Mouse (Mus musculus) liver, embryonic 15.5 days (tissue): ENCODE data around the gene Mcrip2. TPM values are rescaled to one million over a fixed set of nuclear protein-coding genes. Genes with fewer than 3 reads are reported as not detected.
A peak's percentile ranks its signal among the peaks of the same experiment; 100 is the strongest.

Source experiments
- ATAC-seq: fragments of 200-750 bp; cut with Nextera tagmentation; 2 replicates; pipeline ENCODE4 v1.8.0; 2017; ENCODE audit warnings: moderate number of reproducible peaks, mild to moderate bottlenecking, moderate library complexity; ENCODE audit not compliant: insufficient read depth
- H3K27ac ChIP-seq: fragments of 300-500 bp; sonication (generic); replicated peaks from 2 replicates; pipeline ENCODE4 v1.5.1; 2015; ENCODE audit warnings: mild to moderate bottlenecking, inconsistent platforms
- H3K27me3 ChIP-seq: fragments of 300-500 bp; sonication (generic); 2 replicates; pipeline ENCODE4 v1.6.1; 2015; ENCODE audit warnings: mild to moderate bottlenecking, inconsistent platforms
- H3K36me3 ChIP-seq: fragments of 300-500 bp; sonication (generic); replicated peaks from 2 replicates; pipeline ENCODE4 v1.6.1; 2015; ENCODE audit warnings: moderate library complexity, mild to moderate bottlenecking, inconsistent platforms
- H3K4me1 ChIP-seq: fragments of 300-500 bp; sonication (generic); replicated peaks from 2 replicates; pipeline ENCODE4 v1.6.1; 2015; ENCODE audit warnings: inconsistent platforms
- H3K4me2 ChIP-seq: fragments of 300-500 bp; sonication (generic); 2 replicates; pipeline ENCODE4 v1.6.1; 2015; ENCODE audit warnings: moderate library complexity, mild to moderate bottlenecking, inconsistent platforms
- H3K4me3 ChIP-seq: fragments of 300-500 bp; sonication (generic); replicated peaks from 2 replicates; pipeline ENCODE4 v1.5.1; 2015; ENCODE audit warnings: mild to moderate bottlenecking, inconsistent platforms
- H3K9ac ChIP-seq: fragments of 300-500 bp; sonication (generic); 2 replicates; pipeline ENCODE4 v1.6.1; 2015; ENCODE audit warnings: moderate library complexity, mild to moderate bottlenecking, inconsistent platforms
- H3K9me3 ChIP-seq: fragments of 300-500 bp; sonication (generic); replicated peaks from 2 replicates; pipeline ENCODE4 v1.6.1; 2016; ENCODE audit warnings: inconsistent platforms
- WGBS: fragments of 180-500 bp; shearing (Covaris S2); methylation state at CpG from one replicate; pipeline ENCODE4 v1.1.7; 2015; ENCODE audit warnings: mixed read lengths; ENCODE audit not compliant: insufficient replicate concordance; 5-methylcytosine and 5-hydroxymethylcytosine counted together
- polyA plus RNA-seq: library from polyadenylated mRNA; unstranded; fragments of >200 nt; fragmentation: Nextera tagmentation; extraction: Ambion mirVana; gene quantifications from 2 replicates; pipeline ENCODE4 v1.2.1, GENCODE M21; 2015

Gene Mcrip2
- polyA plus RNA-seq, 1 experiment from 2014 or later, result 37.3 TPM

GRCm38 (mm10) chr17:25895891-25896290, 27.3 kb upstream of the Mcrip2 start:
- peaks cover 4% of the 10 kb centered on the region for H3K36me3 ChIP-seq
- no peak overlapping the region for H3K4me2 ChIP-seq
- no peak for ATAC-seq
- 75% methylated on average over 12 of the region's 12 CpGs for WGBS
- H3K9me3 ChIP-seq, result no peaks in the 10 kb centered on the region
- H3K27ac ChIP-seq, result no peak overlapping the region
- H3K9ac ChIP-seq, result no peak overlapping the region
- no peaks in the 10 kb centered on the region for H3K27me3 ChIP-seq
- no peak overlapping the region for H3K4me3 ChIP-seq
- H3K4me1 ChIP-seq, result peaks cover 5% of the 10 kb centered on the region; the same call in 1 of the 2 replicates

- no peaks in the 10 kb centered on the region for H3K36me3 ChIP-seq
- no peak overlapping the region for H3K4me3 ChIP-seq
- peaks cover 5% of the 10 kb centered on the region; the same call in 1 of the 2 replicates for H3K4me1 ChIP-seq
- no peak overlapping the region for H3K4me2 ChIP-seq
- H3K27me3 ChIP-seq, result no peaks in the 10 kb centered on the region
- H3K27ac ChIP-seq, result no peak overlapping the region
- no peak for ATAC-seq
- 46% methylated on average over 2 of the region's 2 CpGs for WGBS
- H3K9ac ChIP-seq, result no peak overlapping the region
- no peaks in the 10 kb centered on the region for H3K9me3 ChIP-seq
Observed at GRCm38 (mm10) chr17:25895415-25895814, 26.9 kb upstream of the Mcrip2 start.

- Histone ChIP-seq H3K27ac (no peak overlapping the region), H3K4me2 (no peak overlapping the region), H3K27me3 (no peaks in the 10 kb centered on the region), H3K4me1 (peaks cover 5% of the 10 kb centered on the region; the same call in 1 of the 2 replicates), H3K36me3 (no peaks in the 10 kb centered on the region), H3K9ac (no peak overlapping the region), H3K4me3 (no peak overlapping the region), H3K9me3 (no peaks in the 10 kb centered on the region)
- ATAC-seq, result no peak
- 21% methylated on average over 2 of the region's 2 CpGs for WGBS
Observed at GRCm38 (mm10) chr17:25893975-25894617, 25.5 kb upstream of the Mcrip2 start.

GRCm38 (mm10) chr17:25888837-25889236, 20.3 kb upstream of the Mcrip2 start:
- H3K4me2 ChIP-seq, result no peak overlapping the region
- peaks cover 19% of the 10 kb centered on the region; the same call in 1 of the 2 replicates for H3K36me3 ChIP-seq
- ATAC-seq, result no peak
- H3K27me3 ChIP-seq, result no peaks in the 10 kb centered on the region
- no peak overlapping the region for H3K9ac ChIP-seq
- WGBS, result 68% methylated on average over 3 of the region's 3 CpGs
- H3K4me3 ChIP-seq, result no peak overlapping the region
- H3K4me1 ChIP-seq, result peaks cover 15% of the 10 kb centered on the region
- H3K9me3 ChIP-seq, result no peaks in the 10 kb centered on the region
- H3K27ac ChIP-seq, result no peak overlapping the region

- 71% methylated on average over 10 of the region's 10 CpGs for WGBS
- Histone ChIP-seq H3K27ac (no peak overlapping the region), H3K9ac (no peak overlapping the region)
Observed at GRCm38 (mm10) chr17:25887467-25887866, 18.9 kb upstream of the Mcrip2 start.

GRCm38 (mm10) chr17:25886806-25887205, 18.2 kb upstream of the Mcrip2 start:
- Histone ChIP-seq H3K36me3 (peaks cover 28% of the 10 kb centered on the region; the same call in 1 of the 2 replicates), H3K9me3 (no peaks in the 10 kb centered on the region), H3K4me1 (peaks cover 28% of the 10 kb centered on the region), H3K4me3 (no peak overlapping the region), H3K9ac (no peak overlapping the region), H3K27ac (no peak overlapping the region), H3K4me2 (no peak overlapping the region), H3K27me3 (no peaks in the 10 kb centered on the region)
- no peak for ATAC-seq

More at GRCm38 (mm10) chr17:25887467-25887866, 18.9 kb upstream of the Mcrip2 start:
- Histone ChIP-seq H3K9me3 (no peaks in the 10 kb centered on the region), H3K4me2 (no peak overlapping the region), H3K4me3 (no peak overlapping the region), H3K27me3 (no peaks in the 10 kb centered on the region), H3K4me1 (peaks cover 22% of the 10 kb centered on the region), H3K36me3 (peaks cover 28% of the 10 kb centered on the region; the same call in 1 of the 2 replicates)
- no peak for ATAC-seq

GRCm38 (mm10) chr17:25885636-25886035, 17.1 kb upstream of the Mcrip2 start:
- H3K36me3 ChIP-seq, result peaks cover 28% of the 10 kb centered on the region; the same call in 1 of the 2 replicates
- no peak overlapping the region for H3K4me3 ChIP-seq
- peaks cover 40% of the 10 kb centered on the region for H3K4me1 ChIP-seq
- no peak for ATAC-seq
- no peaks in the 10 kb centered on the region for H3K9me3 ChIP-seq
- H3K9ac ChIP-seq, result no peak overlapping the region
- 51% methylated on average over 4 of the region's 4 CpGs for WGBS
- no peaks in the 10 kb centered on the region for H3K27me3 ChIP-seq
- H3K4me2 ChIP-seq, result no peak overlapping the region
- H3K27ac ChIP-seq, result no peak overlapping the region

- Histone ChIP-seq H3K27me3 (no peaks in the 10 kb centered on the region), H3K27ac (no peak overlapping the region), H3K4me3 (no peak overlapping the region), H3K9ac (no peak overlapping the region), H3K9me3 (no peaks in the 10 kb centered on the region), H3K36me3 (peaks cover 36% of the 10 kb centered on the region), H3K4me2 (no peak overlapping the region), H3K4me1 (peaks cover 51% of the 10 kb centered on the region)
- no peak for ATAC-seq
- 82% methylated on average over 3 of the region's 3 CpGs for WGBS
Observed at GRCm38 (mm10) chr17:25883824-25884223, 15.3 kb upstream of the Mcrip2 start.

GRCm38 (mm10) chr17:25883268-25883667, 14.7 kb upstream of the Mcrip2 start:
- no peaks in the 10 kb centered on the region for H3K27me3 ChIP-seq
- H3K9ac ChIP-seq, result no peak overlapping the region
- no peak for ATAC-seq
- H3K9me3 ChIP-seq, result no peaks in the 10 kb centered on the region
- H3K4me3 ChIP-seq, result no peak overlapping the region
- peaks cover 37% of the 10 kb centered on the region for H3K36me3 ChIP-seq
- peaks cover 52% of the 10 kb centered on the region for H3K4me1 ChIP-seq
- H3K4me2 ChIP-seq, result no peak overlapping the region
- no peak overlapping the region for H3K27ac ChIP-seq
- whole genome bisulfite sequencing, result 87% methylated on average over 8 of the region's 8 CpGs

GRCm38 (mm10) chr17:25882306-25882705, 13.7 kb upstream of the Mcrip2 start:
- H3K4me2 ChIP-seq, result no peak overlapping the region
- WGBS, result 28% methylated on average over 5 of the region's 5 CpGs
- peaks cover 58% of the 10 kb centered on the region for H3K4me1 ChIP-seq
- no peak overlapping the region for H3K9ac ChIP-seq
- H3K9me3 ChIP-seq, result no peaks in the 10 kb centered on the region
- no peak overlapping the region for H3K4me3 ChIP-seq
- H3K36me3 ChIP-seq, result peaks cover 38% of the 10 kb centered on the region
- H3K27me3 ChIP-seq, result no peaks in the 10 kb centered on the region
- ATAC-seq, result 0 out of 2 replicates have a peak, but pooled peaks have one; percentile 14
- no peak overlapping the region for H3K27ac ChIP-seq

- Histone ChIP-seq H3K4me1 (peaks cover 60% of the 10 kb centered on the region), H3K27ac (no peak overlapping the region; the same call in 1 of the 2 replicates), H3K27me3 (no peaks in the 10 kb centered on the region), H3K9ac (no peak overlapping the region), H3K4me2 (no peak overlapping the region), H3K4me3 (no peak overlapping the region), H3K36me3 (peaks cover 38% of the 10 kb centered on the region), H3K9me3 (no peaks in the 10 kb centered on the region)
- WGBS, result 64% methylated on average over 4 of the region's 4 CpGs
- no peak for ATAC-seq
Observed at GRCm38 (mm10) chr17:25881691-25882090, 13.1 kb upstream of the Mcrip2 start.
